Mouse (Mus musculus): Measurements from ENCODE around the gene Gm20908. TPM values are rescaled to one million over a fixed set of nuclear protein-coding genes. Genes with fewer than 3 reads are reported as not detected.
"Not testable (repeated sequence)": the region's sequence is repeated elsewhere in the genome, so short reads cannot be mapped to it uniquely, and the experiment has no call there.

The Gm20908 gene
- polyA plus RNA-seq (2015; fragmentation: Nextera tagmentation; extraction: Ambion mirVana): not detected in 2 replicates

- H3K36me3 ChIP-seq; H3K9me3 ChIP-seq; H3K4me1 ChIP-seq (replicated peaks); H3K9ac ChIP-seq; H3K4me3 ChIP-seq; H3K27me3 ChIP-seq; H3K27ac ChIP-seq (replicated peaks); H3K4me2 ChIP-seq; ATAC-seq (ENCODE audit: low read depth): not testable (repeated sequence)
- WGBS: no CpG with 5 or more reads among the region's 6 CpGs
Observed at GRCm38 (mm10) chrY:64472966-64473365, at the start of gene Gm20908. Gm20908 (plus strand) TSS chrY:64473266.
